Mouse (Mus musculus) neural tube, embryonic 11.5 days (tissue): ENCODE results near the gene Fam227b. TPM values are rescaled to one million over a fixed set of nuclear protein-coding genes. Genes with fewer than 3 reads are reported as not detected.
A peak's percentile ranks its signal among the peaks of the same experiment; 100 is the strongest.

Source experiments
- ATAC-seq: fragments of 200-750 bp; cut with Nextera tagmentation; 2 replicates; pipeline ENCODE4 v1.8.0; 2017; ENCODE audit warnings: moderate number of reproducible peaks, mild to moderate bottlenecking, moderate TSS enrichment, moderate library complexity; ENCODE audit not compliant: insufficient read depth, low FRiP score, low TSS enrichment
- DNase-seq: peaks from one replicate; pipeline ENCODE4 v3.0.0-alpha.2; 2015; ENCODE audit warnings: low spot score
- H3K27ac ChIP-seq: fragments of 300-500 bp; sonication (generic); 2 replicates; pipeline ENCODE4 v1.5.1; 2014; ENCODE audit warnings: low read depth, mild to moderate bottlenecking, low read length
- H3K27me3 ChIP-seq: fragments of 300-500 bp; sonication (generic); 2 replicates; pipeline ENCODE4 v1.6.1; 2014; ENCODE audit warnings: mild to moderate bottlenecking, low read length, mixed read lengths; ENCODE audit not compliant: control insufficient read depth, insufficient read depth
- H3K36me3 ChIP-seq: fragments of 300-500 bp; sonication (generic); 2 replicates; pipeline ENCODE4 v1.6.1; 2014; ENCODE audit warnings: mild to moderate bottlenecking, low read length, moderate library complexity, mixed read lengths; ENCODE audit not compliant: control insufficient read depth, insufficient read depth
- H3K4me1 ChIP-seq: fragments of 300-500 bp; sonication (generic); 2 replicates; pipeline ENCODE4 v1.6.1; 2014; ENCODE audit warnings: low read length, mixed read lengths; ENCODE audit not compliant: control insufficient read depth, insufficient read depth
- H3K4me2 ChIP-seq: fragments of 300-500 bp; sonication (generic); 2 replicates; pipeline ENCODE4 v1.6.1; 2014; ENCODE audit warnings: low read depth, mild to moderate bottlenecking, moderate library complexity
- H3K4me3 ChIP-seq: fragments of 300-500 bp; sonication (generic); 2 replicates; pipeline ENCODE4 v1.5.1; 2014; ENCODE audit warnings: low read depth, low read length
- H3K9ac ChIP-seq: fragments of 300-500 bp; sonication (generic); 2 replicates; pipeline ENCODE4 v1.6.1; 2014; ENCODE audit warnings: mild to moderate bottlenecking, low read length
- H3K9me3 ChIP-seq: fragments of 300-500 bp; sonication (generic); 2 replicates; pipeline ENCODE4 v1.6.1; 2016; ENCODE audit warnings: low read length; ENCODE audit not compliant: control insufficient read depth
- WGBS: fragments of 180-500 bp; shearing (Covaris S2); extraction: QIAGEN DNeasy Blood & Tissue Kit; methylation state at CpG from one replicate; pipeline ENCODE4 v1.1.7; 2014; 5-methylcytosine and 5-hydroxymethylcytosine counted together
- polyA plus RNA-seq: library from polyadenylated mRNA; unstranded; fragments of >200 nt; fragmentation: Nextera tagmentation; extraction: Ambion mirVana; gene quantifications from 2 replicates; pipeline ENCODE4 v1.2.1, GENCODE M21; 2014

Fam227b gene
- not detected in 2 replicates for polyA plus RNA-seq

- ATAC-seq (peak; percentile 99), DNase-seq (peak; percentile 98)
- Histone ChIP-seq H3K27ac (peak within 1 kb of the TSS; percentile 76), H3K9ac (peak within 1 kb of the TSS; percentile 94), H3K4me3 (peak within 1 kb of the TSS; percentile 73), H3K9me3 (no peaks in the 10 kb centered on the region), H3K27me3 (no peaks in the 10 kb centered on the region), H3K36me3 (no peaks in the 10 kb centered on the region), H3K4me1 (no peaks in the 10 kb centered on the region), H3K4me2 (peak within 1 kb of the TSS; percentile 54)
- under 1% methylated on average over 56 of the region's 57 CpGs for WGBS
Measured at GRCm38 (mm10) chr2:126151855-126152571, at the start of gene Fam227b, which contains the start of gene Dtwd1. Fam227b (minus strand) TSS chr2:126152004. Dtwd1 (plus strand) TSS chr2:126152141.

- no peaks in the 10 kb centered on the region for H3K27me3 ChIP-seq
- ATAC-seq, result no peak
- no peak overlapping the region for H3K4me2 ChIP-seq
- WGBS, result 94% methylated on average over 3 of the region's 3 CpGs
- H3K9me3 ChIP-seq, result no peaks in the 10 kb centered on the region
- H3K36me3 ChIP-seq, result no peaks in the 10 kb centered on the region
- H3K27ac ChIP-seq, result no peak overlapping the region
- no peak overlapping the region for H3K4me3 ChIP-seq
- no peak overlapping the region for H3K9ac ChIP-seq
- H3K4me1 ChIP-seq, result no peaks in the 10 kb centered on the region
- DNase-seq, result no peak
Measured at GRCm38 (mm10) chr2:126198971-126199370, 47.2 kb upstream of the Fam227b start.

GRCm38 (mm10) chr2:126195631-126196356 lies 44.0 kb upstream of the Fam227b start:
- ATAC-seq (no peak), DNase-seq (no peak)

DNA sequence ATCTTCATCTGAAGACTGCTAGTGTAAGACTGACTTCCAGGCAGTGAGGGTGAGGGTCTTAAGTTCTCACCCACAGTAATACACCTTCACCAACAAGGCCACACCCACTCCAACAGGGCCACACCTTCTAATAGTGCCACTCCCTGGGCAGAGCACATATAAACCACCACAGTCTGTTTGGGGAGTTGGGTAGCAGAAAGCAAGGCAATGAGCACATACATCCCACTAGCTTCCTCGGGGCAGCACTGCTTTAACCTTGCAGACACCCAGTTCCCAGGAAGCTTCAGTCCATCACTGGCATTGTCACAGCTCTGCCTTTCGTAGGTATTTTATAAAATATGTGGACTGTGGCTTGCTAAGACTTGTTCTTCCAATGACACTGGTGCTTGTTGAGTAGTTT lies 40.3 kb upstream of the Fam227b start:
- Histone ChIP-seq H3K36me3 (no peaks in the 10 kb centered on the region), H3K27me3 (no peaks in the 10 kb centered on the region), H3K4me3 (no peak overlapping the region), H3K27ac (no peak overlapping the region), H3K4me1 (no peaks in the 10 kb centered on the region), H3K9me3 (no peaks in the 10 kb centered on the region), H3K9ac (no peak overlapping the region), H3K4me2 (no peak overlapping the region)
- WGBS, result 87% methylated on average over 2 of the region's 2 CpGs
- ATAC-seq, result no peak
- no peak for DNase-seq

More at GRCm38 (mm10) chr2:126195631-126196356, 44.0 kb upstream of the Fam227b start:
- Histone ChIP-seq H3K4me1 (no peaks in the 10 kb centered on the region), H3K27me3 (no peaks in the 10 kb centered on the region), H3K4me2 (no peak overlapping the region), H3K27ac (no peak overlapping the region), H3K36me3 (no peaks in the 10 kb centered on the region), H3K9ac (no peak overlapping the region), H3K9me3 (no peaks in the 10 kb centered on the region), H3K4me3 (no peak overlapping the region)
- 72% methylated on average over 12 of the region's 12 CpGs for WGBS

- Histone ChIP-seq H3K4me3 (no peak overlapping the region), H3K4me1 (no peaks in the 10 kb centered on the region), H3K9ac (no peak overlapping the region), H3K27me3 (no peaks in the 10 kb centered on the region), H3K27ac (no peak overlapping the region), H3K36me3 (no peaks in the 10 kb centered on the region), H3K9me3 (no peaks in the 10 kb centered on the region), H3K4me2 (no peak overlapping the region)
- DNase-seq (no peak), ATAC-seq (no peak)
- WGBS, result 88% methylated on average over 4 of the region's 4 CpGs
Measured at GRCm38 (mm10) chr2:126191306-126191705, 39.5 kb upstream of the Fam227b start.

DNA sequence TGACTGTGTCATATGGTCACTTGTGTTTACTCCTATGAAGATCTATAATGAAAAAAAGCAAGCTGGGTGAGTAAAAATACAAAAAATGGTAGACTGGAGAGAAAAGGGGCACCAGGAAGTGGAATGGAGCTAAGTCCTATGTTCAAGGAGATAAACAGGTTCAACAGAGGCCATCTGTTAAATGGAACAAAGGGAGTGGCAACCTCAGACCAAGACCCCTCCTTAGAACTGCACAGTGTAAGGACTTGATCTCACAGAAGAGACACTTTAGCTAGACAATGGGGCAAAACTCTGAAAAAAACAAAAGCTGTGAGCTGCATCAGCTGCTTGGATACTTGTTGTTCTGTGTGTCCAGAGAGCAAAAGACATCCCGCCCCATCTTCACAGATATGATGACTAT lies 19.6 kb upstream of the Fam227b start:
- H3K4me3 ChIP-seq, result no peak overlapping the region
- DNase-seq (no peak), ATAC-seq (no peak)
- no peak overlapping the region for H3K4me2 ChIP-seq
- H3K4me1 ChIP-seq, result no peaks in the 10 kb centered on the region
- WGBS, result 94% methylated on average over 1 of the region's 1 CpGs
- H3K36me3 ChIP-seq, result no peaks in the 10 kb centered on the region
- no peaks in the 10 kb centered on the region for H3K9me3 ChIP-seq
- no peak overlapping the region for H3K9ac ChIP-seq
- no peak overlapping the region for H3K27ac ChIP-seq
- no peaks in the 10 kb centered on the region for H3K27me3 ChIP-seq

- Histone ChIP-seq H3K9ac (no peak overlapping the region), H3K4me2 (no peak overlapping the region), H3K36me3 (no peaks in the 10 kb centered on the region), H3K4me1 (no peaks in the 10 kb centered on the region), H3K9me3 (no peaks in the 10 kb centered on the region), H3K4me3 (no peak overlapping the region), H3K27ac (no peak overlapping the region), H3K27me3 (no peaks in the 10 kb centered on the region)
- WGBS, result 88% methylated on average over 8 of the region's 8 CpGs
- no peak for ATAC-seq
- DNase-seq, result no peak
Measured at GRCm38 (mm10) chr2:126166848-126167617, 15.2 kb upstream of the Fam227b start.

- no peak overlapping the region for H3K4me3 ChIP-seq
- H3K27me3 ChIP-seq, result no peaks in the 10 kb centered on the region
- H3K9ac ChIP-seq, result no peak overlapping the region
- DNase-seq, result no peak
- no peaks in the 10 kb centered on the region for H3K4me1 ChIP-seq
- ATAC-seq, result no peak
- no peaks in the 10 kb centered on the region for H3K9me3 ChIP-seq
- H3K4me2 ChIP-seq, result no peak overlapping the region
- H3K36me3 ChIP-seq, result no peaks in the 10 kb centered on the region
- H3K27ac ChIP-seq, result no peak overlapping the region
Measured at GRCm38 (mm10) chr2:126166335-126166734, 14.5 kb upstream of the Fam227b start.
